Mouse (Mus musculus) heart, adult 2 months (tissue): ENCODE measurements around the gene Slc6a13. TPM values are rescaled to one million over a fixed set of nuclear protein-coding genes. Genes with fewer than 3 reads are reported as not detected.
"Not testable (repeated sequence)": the region's sequence is repeated elsewhere in the genome, so short reads cannot be mapped to it uniquely, and the experiment has no call there.

Experiments
- DNase-seq, 2 experiments: peaks; one replicate each; pipeline ENCODE4 v3.0.0; 2021
- H3K27ac ChIP-seq: fragments of 200-600 bp; 2 replicates; pipeline ENCODE4 v1.8.1; 2022
- H3K27me3 ChIP-seq: fragments of 200-500 bp; 2 replicates; pipeline ENCODE4 v1.6.1; 2012; ENCODE audit warnings: mild to moderate bottlenecking, low read length, inconsistent platforms, mixed read lengths; ENCODE audit not compliant: control insufficient read depth, insufficient read depth
- H3K36me3 ChIP-seq: fragments of 200-500 bp; 2 replicates; pipeline ENCODE4 v1.6.1; 2012; ENCODE audit warnings: low read length, inconsistent platforms; ENCODE audit not compliant: control insufficient read depth, insufficient read depth
- H3K4me1 ChIP-seq: fragments of 200-500 bp; 2 replicates; pipeline ENCODE4 v1.6.1; 2011; ENCODE audit warnings: low read length; ENCODE audit not compliant: control insufficient read depth, insufficient read depth
- H3K4me3 ChIP-seq: fragments of 200-600 bp; 2 replicates; pipeline ENCODE4 v1.8.1; 2022
- H3K79me2 ChIP-seq: fragments of 200-500 bp; replicated peaks from 2 replicates; pipeline ENCODE4 v1.6.1; 2012; ENCODE audit warnings: mild to moderate bottlenecking, inconsistent platforms, low read length, moderate library complexity, mixed read lengths; ENCODE audit not compliant: control insufficient read depth, insufficient read depth
- H3K9ac ChIP-seq: fragments of 200-500 bp; 2 replicates; pipeline ENCODE4 v1.6.1; 2012; ENCODE audit warnings: low read depth, mild to moderate bottlenecking, control low read depth, inconsistent platforms, low read length, mixed read lengths
- CTCF ChIP-seq: fragments of 200-600 bp; IDR thresholded peaks from 2 replicates; pipeline ENCODE4 v1.8.1; 2022; ENCODE audit warnings: antibody characterized with exemption, mild to moderate bottlenecking, moderate library complexity
- EP300 ChIP-seq: fragments of 200-500 bp; IDR thresholded peaks from 2 replicates; pipeline ENCODE4 v1.6.1; 2011; ENCODE audit warnings: low read depth, low read length, control low read depth; ENCODE audit not compliant: insufficient read depth
- POLR2A ChIP-seq: fragments of 200-500 bp; IDR thresholded peaks from 2 replicates; pipeline ENCODE4 v1.6.1; 2011; ENCODE audit warnings: mild to moderate bottlenecking, low read depth, low read length, control low read depth; ENCODE audit not compliant: insufficient read depth
- WGBS: fragments of 180-500 bp; shearing (Covaris S2); methylation state at CpG from one replicate; pipeline ENCODE4 v1.1.7; 2018; 5-methylcytosine and 5-hydroxymethylcytosine counted together
- intact Hi-C: fragments of 180-260 bp; cut with DNase I; formaldehyde crosslinking; loops from one replicate; pipeline ENCODE4 v1.15.1; 2025
- polyA plus RNA-seq: library from polyadenylated mRNA; depleted of rRNA; stranded (reverse); fragments of >200 nt; gene quantifications from 2 replicates; pipeline ENCODE4 v1.2.3, GENCODE M21; 2012
- total RNA-seq, 2 experiments: library from RNA; stranded (reverse); gene quantifications; 2 replicates each; pipeline ENCODE4 v1.2.3; 2021

Gene Slc6a13
- total and polyA plus RNA-seq, 3 experiments: 0.10 to 0.59 TPM; not detected in 1

DNA sequence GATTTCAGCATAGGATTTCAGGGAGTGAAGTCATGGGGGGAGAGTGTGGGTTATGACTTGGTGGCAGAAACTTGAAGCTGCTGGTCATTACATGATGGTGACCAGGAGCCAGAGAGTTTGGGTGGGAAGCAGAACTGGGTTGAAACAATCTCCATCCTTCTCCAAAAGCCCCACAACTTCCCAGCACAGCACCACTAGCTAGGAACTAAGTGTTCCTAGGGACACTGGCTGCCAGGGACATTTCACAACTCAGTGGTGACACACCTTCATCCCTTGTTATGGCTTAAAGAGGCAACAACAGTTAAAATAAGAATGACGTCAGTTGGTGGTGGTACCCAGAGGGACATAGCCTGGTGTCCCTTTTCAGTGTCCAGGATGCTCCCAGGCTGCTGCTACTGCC is 56.0 kb downstream of the Slc6a13 start:
- Histone ChIP-seq H3K4me3 (no peak overlapping the region), H3K4me1 (no peaks in the 10 kb centered on the region), H3K79me2 (no peaks in the 10 kb centered on the region), H3K9ac (no peak overlapping the region), H3K27ac (no peak overlapping the region), H3K27me3 (no peaks in the 10 kb centered on the region), H3K36me3 (no peaks in the 10 kb centered on the region)
- DNase-seq: peak in 1 of 2 experiments; percentile 25
- intact Hi-C loops: no loop called here
- TF ChIP-seq CTCF (no peak), EP300 (0 out of 2 replicates have a peak, but pooled peaks have one; percentile 23), POLR2A (no peak)
- WGBS: 61% methylated on average over 1 of the region's 1 CpGs

GRCm38 (mm10) chr6:121357232-121357631 is 57.2 kb downstream of the Slc6a13 start:
- Histone ChIP-seq H3K36me3 (no peaks in the 10 kb centered on the region), H3K27ac (no peak overlapping the region), H3K4me1 (no peaks in the 10 kb centered on the region), H3K79me2 (no peaks in the 10 kb centered on the region), H3K27me3 (no peaks in the 10 kb centered on the region), H3K9ac (no peak overlapping the region), H3K4me3 (no peak overlapping the region)
- intact Hi-C loops: no loop called here
- no peak for DNase-seq
- no peak for TF ChIP-seq EP300
- no peak for TF ChIP-seq CTCF
- TF ChIP-seq POLR2A: no peak
- WGBS: 89% methylated on average over 6 of the region's 6 CpGs

DNA sequence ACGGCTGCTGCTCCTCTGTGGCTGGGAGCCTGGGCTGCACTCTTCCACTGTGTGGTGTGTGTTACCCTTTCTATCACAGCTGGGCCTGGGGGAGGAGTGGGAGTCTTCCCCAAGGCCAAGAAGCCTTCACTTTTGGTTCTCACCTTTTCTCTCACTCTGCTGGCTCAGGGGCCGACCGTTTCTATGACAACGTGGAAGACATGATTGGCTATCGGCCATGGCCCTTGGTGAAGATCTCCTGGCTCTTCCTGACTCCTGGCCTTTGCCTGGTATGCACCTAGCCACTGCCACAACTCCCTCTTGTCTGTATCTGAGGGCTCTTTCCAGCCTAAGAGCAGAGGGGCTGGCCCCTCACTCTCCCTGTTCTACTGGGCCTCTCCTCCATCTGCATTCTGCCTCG is 63.0 kb downstream of the Slc6a13 start:
- no peak for DNase-seq
- Histone ChIP-seq H3K9ac (no peak overlapping the region), H3K4me1 (no peaks in the 10 kb centered on the region), H3K79me2 (no peaks in the 10 kb centered on the region), H3K4me3 (no peak overlapping the region), H3K27me3 (peaks cover 2% of the 10 kb centered on the region; the same call in 1 of the 2 replicates), H3K27ac (no peak overlapping the region), H3K36me3 (no peaks in the 10 kb centered on the region)
- TF ChIP-seq CTCF: no peak
- no peak for TF ChIP-seq POLR2A
- intact Hi-C loops: no loop called here
- 60% methylated on average over 6 of the region's 6 CpGs for WGBS

DNA sequence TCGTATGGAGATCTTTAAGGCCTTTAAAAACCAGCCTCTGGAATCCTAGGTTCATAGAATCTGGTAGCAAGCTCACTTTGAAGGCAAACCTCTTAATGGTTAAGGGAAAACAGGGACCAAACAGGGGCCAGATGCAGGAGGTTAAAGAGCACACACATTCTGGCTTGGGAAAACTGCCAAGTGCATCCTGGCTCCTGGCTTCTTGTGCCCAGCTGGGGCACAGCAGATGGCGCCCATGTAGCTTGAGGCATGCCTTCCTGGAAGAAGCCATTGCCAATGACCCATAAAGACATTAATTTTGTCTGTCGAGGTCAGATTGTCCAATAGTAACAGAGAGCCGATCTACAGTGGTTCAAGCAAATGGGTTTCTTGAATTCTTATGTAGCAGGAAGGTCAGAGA is 63.9 kb downstream of the Slc6a13 start:
- DNase-seq: no peak
- Histone ChIP-seq H3K36me3 (no peaks in the 10 kb centered on the region), H3K9ac (no peak overlapping the region), H3K4me3 (no peak overlapping the region), H3K27me3 (peaks cover 2% of the 10 kb centered on the region; the same call in 1 of the 2 replicates), H3K79me2 (no peaks in the 10 kb centered on the region), H3K4me1 (no peaks in the 10 kb centered on the region), H3K27ac (no peak overlapping the region)
- WGBS: 65% methylated on average over 4 of the region's 4 CpGs
- no peak for TF ChIP-seq EP300
- TF ChIP-seq POLR2A: no peak
- TF ChIP-seq CTCF: no peak
- intact Hi-C loops: no loop called here

DNA sequence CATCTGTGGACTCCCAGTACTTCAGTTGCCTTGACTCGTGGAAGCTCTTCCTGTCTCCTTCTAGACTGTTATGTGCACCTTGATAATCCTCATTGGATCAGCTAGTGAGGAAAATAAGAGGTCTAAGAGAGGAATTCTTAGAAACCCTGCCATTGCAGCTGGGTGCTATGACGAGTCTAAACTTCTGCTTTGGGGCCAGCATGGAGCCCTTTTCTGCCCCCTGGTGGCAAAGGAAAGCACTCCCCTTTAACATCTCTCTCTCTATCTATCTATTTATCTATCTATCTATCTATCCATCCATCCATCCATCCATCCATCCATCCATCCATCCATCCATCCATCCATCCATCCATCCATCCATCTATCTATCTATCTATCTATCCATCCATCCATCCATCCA is 66.5 kb downstream of the Slc6a13 start:
- H3K27ac ChIP-seq, H3K27me3 ChIP-seq, H3K9ac ChIP-seq, H3K4me1 ChIP-seq, H3K4me3 ChIP-seq, H3K79me2 ChIP-seq, H3K36me3 ChIP-seq, DNase-seq: not testable (repeated sequence)
- peak; percentile 56 for TF ChIP-seq CTCF
- intact Hi-C loops: loop anchor here (2.0 to 5.0 kb wide), 2 partner anchors 28 to 94 kb away; no protein-coding TSS in a partner anchor
- WGBS: 11% methylated on average over 2 of the region's 2 CpGs

DNA sequence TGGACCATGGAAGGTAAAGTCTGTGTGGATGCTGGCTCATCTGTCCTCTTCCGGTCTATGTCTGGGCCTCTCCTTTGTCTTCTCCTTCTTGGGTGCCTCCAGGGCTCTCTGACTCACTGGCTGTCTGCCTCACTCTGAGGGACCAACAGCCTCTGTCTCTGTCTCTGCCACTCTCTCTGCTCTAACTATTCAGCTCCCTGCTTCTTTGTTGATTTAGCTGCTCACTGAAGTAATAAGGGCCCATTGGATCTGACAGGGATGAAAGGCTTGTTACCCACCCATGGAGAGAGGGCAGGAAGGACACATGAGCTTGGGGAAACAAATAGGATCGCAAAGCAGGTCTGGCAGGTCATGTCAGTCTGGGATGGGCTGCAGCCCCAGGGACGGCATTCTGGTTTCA is 67.1 kb downstream of the Slc6a13 start:
- Histone ChIP-seq H3K36me3 (no peaks in the 10 kb centered on the region), H3K4me1 (no peaks in the 10 kb centered on the region), H3K9ac (no peak overlapping the region), H3K27ac (no peak overlapping the region), H3K4me3 (no peak overlapping the region), H3K79me2 (no peaks in the 10 kb centered on the region), H3K27me3 (peaks cover 2% of the 10 kb centered on the region; the same call in 1 of the 2 replicates)
- intact Hi-C loops: loop anchor here (2.0 to 5.0 kb wide), 2 partner anchors 28 to 95 kb away; no protein-coding TSS in a partner anchor
- DNase-seq: no peak
- TF ChIP-seq POLR2A (no peak), CTCF (no peak), EP300 (no peak)
- 53% methylated on average over 3 of the region's 3 CpGs for WGBS
